Mouse (Mus musculus) thymus, postnatal 4 days (tissue): ENCODE measurements around the gene Fbxo39.

ENCODE experiments used
- DNase-seq: peaks from one replicate; pipeline ENCODE4 v3.0.0; 2021

The Fbxo39 gene

GRCm38 (mm10) chr11:72366126-72366525 lies 51.9 kb downstream of the Fbxo39 start:
- DNase-seq = no peak

GRCm38 (mm10) chr11:72367934-72368674 lies 53.9 kb downstream of the Fbxo39 start:
- no peak for DNase-seq
